Mouse (Mus musculus) liver, embryonic 14.5 days (tissue): ENCODE data around the gene Mstn.

Experiments
- CTCF ChIP-seq: IDR thresholded peaks from 2 replicates; pipeline ENCODE4 v1.5.1; 2016; ENCODE audit warnings: antibody characterized with exemption, low read depth, control low read depth
- EP300 ChIP-seq: IDR thresholded peaks from 2 replicates; pipeline ENCODE4 v1.6.1; 2016; ENCODE audit warnings: antibody characterized with exemption, low read depth

DNA sequence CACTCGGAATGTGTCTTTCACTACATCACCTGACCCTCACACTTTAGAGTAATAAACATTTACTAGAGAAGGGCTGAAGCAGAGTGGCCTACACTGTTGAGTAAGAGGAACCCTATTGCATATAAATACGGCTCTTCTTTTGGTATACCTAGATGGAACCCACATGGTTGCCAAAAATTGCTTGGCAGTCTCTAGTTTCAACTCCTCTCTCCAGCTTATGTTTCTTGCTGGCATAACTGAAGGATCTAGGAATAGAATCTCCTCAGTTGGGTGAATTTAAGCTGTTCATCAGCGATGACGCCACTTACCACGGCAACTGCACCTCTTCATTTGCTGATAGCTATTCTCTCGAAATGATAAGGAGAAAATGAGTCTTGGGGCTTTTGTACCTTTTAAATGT, 46.7 kb upstream of the Mstn start:
- no peak for TF ChIP-seq CTCF
- no peak for TF ChIP-seq EP300
